Mouse (Mus musculus): ENCODE data around the gene Cxcl3.
A peak's percentile ranks its signal among the peaks of the same experiment; 100 is the strongest.
"Not testable (repeated sequence)": the region's sequence is repeated elsewhere in the genome, so short reads cannot be mapped to it uniquely, and the experiment has no call there.

The Cxcl3 gene

GRCm38 (mm10) chr5:90789306-90790073 lies 3.6 kb downstream of the Cxcl3 start:
- DNase-seq (ENCODE audit: low spot score in 2 of 2) = no peak

GRCm38 (mm10) chr5:90790074-90790502 lies 4.2 kb downstream of the Cxcl3 start:
- DNase-seq (ENCODE audit: low spot score in 2 of 2) = no peak

GRCm38 (mm10) chr5:90794195-90794625 lies 8.3 kb downstream of the Cxcl3 start, which contains the start of gene Cxcl15:
Gene Cxcl15, plus strand, starts transcription at chr5:90794534.
- DNase-seq (ENCODE audit: low spot score in 2 of 2) = no peak

- DNase-seq (ENCODE audit: low spot score in 2 of 2) = not testable (repeated sequence)
Measured at GRCm38 (mm10) chr5:90795392-90795791, 9.5 kb downstream of the Cxcl3 start.

GRCm38 (mm10) chr5:90804574-90804973 lies 18.7 kb downstream of the Cxcl3 start:
- DNase-seq (ENCODE audit: low spot score in 2 of 2) = no peak

- DNase-seq (ENCODE audit: low spot score in 2 of 2) = no peak
Measured at GRCm38 (mm10) chr5:90806050-90806449, 20.1 kb downstream of the Cxcl3 start.

GRCm38 (mm10) chr5:90807176-90807950 lies 21.5 kb downstream of the Cxcl3 start:
- no peak for DNase-seq (ENCODE audit: low spot score in 2 of 2)

- DNase-seq (ENCODE audit: low spot score in 2 of 2) = no peak
Measured at GRCm38 (mm10) chr5:90819756-90820155, 33.9 kb downstream of the Cxcl3 start.

- no peak for DNase-seq (ENCODE audit: low spot score in 2 of 2)
Measured at GRCm38 (mm10) chr5:90832145-90832767, 46.4 kb downstream of the Cxcl3 start.

- no peak for DNase-seq (ENCODE audit: low spot score in 2 of 2)
Measured at GRCm38 (mm10) chr5:90832768-90833388, 47.0 kb downstream of the Cxcl3 start.

GRCm38 (mm10) chr5:90834436-90834835 lies 48.5 kb downstream of the Cxcl3 start:
- no peak for DNase-seq (ENCODE audit: low spot score in 2 of 2)

- peak in 1 of 2 experiments; percentile 10 for DNase-seq (ENCODE audit: low spot score in 2 of 2)
Measured at GRCm38 (mm10) chr5:90838582-90838981, 52.7 kb downstream of the Cxcl3 start.
